Mouse (Mus musculus): Measurements from ENCODE around the gene Trpm5. TPM values are rescaled to one million over a fixed set of nuclear protein-coding genes. Genes with fewer than 3 reads are reported as not detected.

The Trpm5 gene
- total RNA-seq (2021) = 1 to 10 TPM in 1 of 2 experiments, under 1 TPM in 1; 0.99 to 1.0 TPM
- long read RNA-seq, experiment 1, partial matches to known transcripts = 0 of 1 reads
- long read RNA-seq, experiment 1, other reads (novel, unspliced or antisense) = 0 of 1 reads
- long read RNA-seq, experiment 2 = 0 reads

DNA sequence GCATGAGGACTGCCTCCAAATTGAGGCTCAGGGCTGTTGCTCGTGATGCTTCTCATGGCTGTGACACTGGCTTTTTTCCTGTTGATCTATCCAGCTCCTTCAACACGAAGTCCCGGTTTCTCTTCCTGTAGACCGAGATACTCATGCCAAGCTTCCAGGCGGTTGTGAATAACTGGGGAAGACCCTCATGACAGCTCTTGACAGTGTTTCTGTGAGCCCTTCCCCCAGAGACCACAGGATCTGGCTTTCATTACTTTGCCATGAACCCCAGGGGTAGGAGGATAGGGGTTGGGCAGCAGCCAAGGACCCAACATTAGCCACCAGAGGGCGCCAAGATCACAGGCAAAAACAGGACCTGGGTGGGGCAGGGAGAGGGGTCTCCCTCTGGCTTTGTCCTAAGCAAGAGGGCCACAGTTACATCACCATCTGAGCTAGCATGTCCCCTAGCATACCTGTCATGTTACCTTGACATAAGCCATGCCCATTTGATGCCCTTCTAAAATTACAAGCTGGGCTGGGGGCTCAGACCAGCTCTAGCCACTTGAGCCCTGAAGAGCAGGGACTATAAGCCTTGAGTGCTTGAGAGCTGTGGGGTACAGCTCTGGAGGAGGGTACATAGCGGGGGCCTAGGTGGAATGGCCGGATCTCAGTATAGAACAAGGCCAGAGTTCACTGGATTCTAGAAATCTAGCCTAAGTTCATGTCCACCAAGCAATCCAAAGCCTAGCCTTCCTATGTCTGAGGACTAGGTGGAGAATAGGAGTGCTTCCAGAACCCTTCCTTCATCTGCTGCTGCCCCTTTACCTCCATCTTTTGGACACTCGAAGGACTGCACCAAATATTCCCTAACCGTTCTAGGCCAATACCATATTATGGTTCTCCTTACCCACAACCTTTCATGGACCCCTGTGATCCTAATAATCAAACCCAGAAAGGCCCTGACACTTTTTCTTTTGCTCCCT lies at the start of gene Trpm5:
TSS of gene Trpm5 (minus strand) at position 51 of the 962 bp plus-strand sequence.
- peak; percentile 82 for DNase-seq

DNA sequence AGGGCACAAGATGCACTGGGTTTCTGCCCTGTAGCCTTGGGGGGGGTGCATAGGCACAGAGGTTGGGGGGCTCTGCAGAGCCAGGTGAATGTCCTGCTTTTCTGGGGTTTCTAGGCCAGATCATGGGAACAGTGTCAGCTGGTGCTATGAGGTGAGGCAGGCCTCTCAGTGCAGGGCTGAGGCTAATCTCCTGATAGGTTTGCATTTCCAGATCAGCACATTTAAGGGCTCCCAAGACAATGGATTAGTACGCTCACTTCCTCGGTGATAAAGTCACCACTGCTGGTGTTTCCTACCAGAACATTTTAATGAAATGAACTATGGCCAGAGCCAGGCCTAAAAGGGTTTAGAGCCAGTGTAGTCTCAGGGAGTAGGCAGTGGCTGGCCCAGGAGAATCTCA lies 48.2 kb upstream of the Trpm5 start:
- DNase-seq = no peak

DNA sequence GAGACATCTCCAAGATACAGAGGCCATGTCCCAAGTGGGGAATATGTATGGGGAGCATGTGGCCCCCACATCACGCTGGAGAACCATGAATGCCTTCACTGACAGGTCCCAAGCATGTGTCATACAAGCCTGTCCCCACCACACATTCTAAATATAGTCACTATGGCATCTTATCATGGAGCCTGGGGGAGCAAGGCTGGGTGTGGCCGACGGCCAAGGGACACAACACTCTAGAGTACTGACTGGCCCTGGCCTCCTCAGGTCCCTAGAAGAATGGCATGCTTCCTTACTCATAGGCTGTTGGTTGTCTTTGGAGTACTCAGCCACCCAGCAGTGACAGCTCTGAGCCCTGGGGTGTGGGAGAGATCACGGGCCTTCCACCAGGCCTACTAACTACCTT lies 45.5 kb upstream of the Trpm5 start:
- DNase-seq = no peak

DNA sequence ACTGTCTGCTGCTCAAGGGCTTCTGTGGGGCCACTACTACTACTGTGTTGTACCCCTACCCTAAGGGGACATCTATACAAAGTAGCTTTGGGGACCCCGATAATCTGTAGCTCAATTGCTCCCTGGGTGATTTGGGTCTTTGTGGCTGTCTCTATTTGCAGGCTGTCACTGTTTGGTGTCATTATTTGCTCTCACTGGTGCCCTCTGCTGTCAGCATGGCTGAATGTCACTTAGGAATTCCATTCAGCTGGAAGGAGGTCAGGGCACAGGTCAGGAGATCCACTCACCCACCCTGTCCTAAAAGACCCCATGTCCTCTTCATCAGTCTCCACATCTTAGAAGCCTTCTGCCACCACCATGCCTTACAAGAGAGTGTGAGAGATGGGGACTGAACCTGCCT lies 44.3 kb upstream of the Trpm5 start:
- DNase-seq = peak; percentile 80

DNA sequence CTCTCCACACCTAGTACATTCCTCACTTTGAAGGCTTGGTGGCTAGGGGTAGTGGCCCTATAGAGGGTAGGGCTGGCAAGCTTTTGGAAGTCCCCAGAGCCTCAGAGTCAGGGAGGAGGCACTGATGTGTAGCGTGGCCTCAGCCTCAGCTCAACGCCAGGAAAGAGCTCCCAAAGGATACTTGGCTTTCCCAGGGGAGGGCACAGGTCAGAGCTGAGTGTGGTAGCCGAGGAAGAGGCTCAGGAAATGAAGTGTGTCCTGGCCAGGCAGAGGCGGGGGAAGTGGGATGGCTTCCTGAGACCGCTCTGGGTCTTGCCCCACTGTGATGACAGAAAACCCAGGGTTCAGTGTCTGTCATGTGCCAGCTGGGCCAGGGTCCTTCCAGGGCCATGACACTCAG lies 42.1 kb upstream of the Trpm5 start:
- peak; percentile 72 for DNase-seq

DNA sequence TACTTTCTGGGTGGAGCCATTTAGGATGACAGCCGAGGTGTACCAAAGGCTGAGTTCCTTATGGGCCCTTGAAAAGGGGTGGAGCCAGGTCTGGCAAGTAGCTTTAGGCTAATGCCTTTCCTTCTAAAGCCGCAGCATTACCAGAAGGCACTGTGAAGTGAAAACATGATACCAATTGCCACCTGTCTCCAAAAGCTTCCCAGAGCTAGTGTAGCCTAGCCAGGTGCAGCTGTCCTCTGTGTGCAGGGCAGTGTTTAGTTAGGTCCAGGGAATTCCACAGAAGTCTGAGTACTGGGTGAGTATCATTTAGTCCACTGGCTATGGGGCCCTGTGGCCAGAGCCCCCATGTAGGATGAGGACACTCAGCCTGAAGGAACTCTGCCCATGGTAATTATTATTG lies 41.7 kb upstream of the Trpm5 start:
- no peak for DNase-seq

DNA sequence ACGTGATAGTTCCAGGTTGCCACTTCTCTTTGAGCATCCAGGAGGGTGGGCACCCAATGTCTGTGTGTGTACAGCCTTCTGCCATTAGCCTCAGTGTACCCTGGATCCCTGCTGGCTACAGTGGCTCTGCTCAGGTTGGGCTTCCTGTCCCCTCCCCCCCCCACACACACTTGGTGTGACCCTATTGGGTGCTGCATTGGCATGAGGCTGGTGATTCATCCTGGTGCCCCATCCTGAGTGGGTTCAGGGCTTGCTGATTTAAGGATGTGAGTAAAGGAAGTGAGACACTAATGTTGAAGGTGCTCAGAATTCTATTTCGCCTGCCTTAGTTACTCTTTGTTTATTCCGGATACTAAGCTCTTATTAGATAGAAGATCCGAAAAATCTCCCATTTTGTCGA lies 38.4 kb upstream of the Trpm5 start:
- DNase-seq = no peak

DNA sequence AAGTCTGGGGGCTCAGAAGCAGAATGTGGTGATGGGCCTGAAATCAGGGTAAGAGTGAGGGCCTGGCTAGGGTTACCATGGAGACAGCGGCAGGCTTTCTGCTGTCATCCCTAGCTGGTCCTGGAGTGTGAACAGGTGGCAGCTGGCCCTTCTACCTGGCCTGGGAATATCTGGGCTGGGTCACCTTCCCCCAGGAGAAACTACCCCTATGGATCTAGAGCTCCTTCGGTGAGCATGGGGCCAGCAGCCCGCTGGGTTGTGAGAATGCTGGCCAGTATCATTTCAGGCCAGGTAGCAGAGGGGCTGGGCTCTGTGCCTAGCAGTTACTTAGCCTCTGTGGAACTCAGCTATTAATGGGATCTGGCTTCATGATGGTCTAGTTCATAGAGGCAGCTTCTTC lies 30.5 kb upstream of the Trpm5 start:
- no peak for DNase-seq

DNA sequence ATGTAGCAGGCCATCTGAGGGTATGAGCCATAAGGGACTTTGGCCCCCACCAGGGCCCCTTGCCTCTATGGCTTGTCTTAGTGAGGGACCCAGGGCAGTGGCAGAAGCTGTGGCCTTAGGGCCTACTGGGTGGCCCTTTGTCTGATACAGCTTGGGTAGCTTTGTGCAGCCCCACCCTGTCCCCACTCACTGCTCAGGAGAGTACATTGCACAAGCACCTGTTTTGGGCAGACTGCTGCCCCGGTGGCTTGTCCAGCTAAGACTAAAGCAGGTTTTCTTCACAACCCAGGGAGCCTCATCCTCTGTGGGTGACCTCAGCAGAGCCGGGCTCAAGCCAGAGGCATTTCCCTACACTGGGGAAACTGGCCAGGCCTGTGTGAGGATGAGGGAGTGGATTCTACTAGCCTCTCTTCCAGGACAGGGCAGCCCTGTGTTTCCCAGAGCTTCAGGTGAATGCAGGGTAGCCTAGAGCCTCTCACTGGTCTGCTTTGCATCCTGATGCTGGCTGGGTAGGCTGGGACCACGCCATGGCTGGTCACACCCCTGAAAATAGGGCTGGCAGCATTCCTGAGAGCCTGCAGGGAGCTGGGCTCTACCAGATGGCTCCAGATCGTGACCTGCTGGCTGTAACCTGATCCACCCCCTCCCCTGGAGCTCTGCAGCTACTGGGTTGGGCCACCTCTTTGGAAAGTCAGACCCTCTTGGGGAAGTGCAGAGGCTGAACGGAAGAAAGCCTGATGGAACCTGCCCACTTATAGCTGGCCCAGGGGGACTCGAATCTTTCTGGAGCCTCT lies 29.6 kb upstream of the Trpm5 start:
- no peak for DNase-seq

DNA sequence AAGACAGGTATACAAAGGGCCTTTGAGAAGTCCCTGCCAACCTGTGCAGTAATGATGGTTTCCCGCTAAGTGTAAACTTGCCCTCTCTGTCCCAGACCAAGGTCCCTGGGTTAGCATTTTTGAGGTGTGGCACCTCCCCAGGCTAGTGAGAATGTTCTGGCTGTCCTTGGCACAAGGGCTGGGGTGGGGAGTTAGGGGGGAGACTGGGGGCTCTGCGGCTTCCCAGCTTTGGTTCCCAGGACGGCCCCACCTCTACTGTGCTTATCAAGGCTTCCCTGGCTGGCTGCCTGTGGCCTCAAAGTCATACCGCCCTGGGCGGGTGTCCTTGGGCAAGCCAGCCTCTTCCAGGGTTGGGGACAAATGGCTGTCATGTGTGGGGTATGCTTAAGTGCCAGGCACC lies 27.7 kb upstream of the Trpm5 start:
- DNase-seq = peak; percentile 80

DNA sequence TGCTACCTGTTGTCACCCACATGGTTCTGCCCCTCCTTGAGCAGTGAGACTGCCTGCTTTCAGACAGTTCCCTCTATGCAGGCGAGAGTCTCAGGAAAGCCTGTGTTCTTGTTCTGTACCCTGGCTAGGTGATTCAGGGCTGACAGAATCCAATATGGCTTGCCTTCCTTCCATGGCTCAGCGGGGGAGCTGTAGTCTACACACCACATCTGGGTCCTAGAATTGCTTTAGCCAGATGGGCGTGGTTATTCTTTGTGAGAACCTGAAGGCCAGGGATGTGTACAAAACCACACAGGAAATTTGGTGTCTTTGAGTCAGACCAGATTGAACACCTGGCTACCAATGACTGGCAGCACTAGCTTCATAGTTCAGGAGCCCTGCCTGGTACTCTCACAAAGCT lies 25.4 kb upstream of the Trpm5 start:
- no peak for DNase-seq

DNA sequence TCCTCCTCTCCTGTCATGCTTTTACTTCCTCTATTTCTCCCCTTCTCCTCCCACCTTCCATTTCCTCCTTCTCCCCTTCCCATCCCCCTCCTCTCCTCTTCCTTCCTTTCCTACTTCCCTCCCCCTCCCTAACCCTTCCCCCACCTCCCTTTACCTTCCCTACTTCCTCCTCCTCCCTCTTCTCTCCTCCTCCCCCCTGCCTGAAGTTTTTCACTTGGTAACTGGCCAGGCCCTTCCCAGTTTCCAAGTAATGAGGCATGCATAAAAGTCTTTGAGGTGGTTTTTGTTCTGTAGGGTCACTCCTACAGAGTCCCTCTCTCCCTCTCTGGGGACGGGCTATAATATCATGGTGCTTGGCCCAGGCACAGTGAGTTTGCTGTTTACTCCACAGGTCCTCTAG lies 25.0 kb upstream of the Trpm5 start:
- DNase-seq = no peak

DNA sequence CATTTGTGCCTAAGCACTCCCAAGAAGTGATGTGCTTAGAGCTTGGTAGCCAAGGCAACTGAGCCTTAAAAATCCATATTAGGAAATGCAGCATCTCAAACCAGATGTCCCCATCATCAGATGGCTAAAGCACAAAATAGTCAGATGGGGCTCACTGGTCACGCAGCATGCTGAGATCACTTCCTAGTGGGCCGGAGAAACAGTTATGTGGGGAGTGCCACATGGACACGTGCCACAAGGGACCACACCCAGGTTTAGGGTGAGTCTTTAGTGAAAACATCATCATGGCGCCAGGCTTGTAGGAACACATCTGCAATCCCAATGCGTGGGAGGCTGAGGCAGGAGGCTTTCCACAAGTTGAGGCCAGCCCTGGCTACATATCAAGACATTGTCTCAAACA lies 22.1 kb upstream of the Trpm5 start:
- DNase-seq = no peak

DNA sequence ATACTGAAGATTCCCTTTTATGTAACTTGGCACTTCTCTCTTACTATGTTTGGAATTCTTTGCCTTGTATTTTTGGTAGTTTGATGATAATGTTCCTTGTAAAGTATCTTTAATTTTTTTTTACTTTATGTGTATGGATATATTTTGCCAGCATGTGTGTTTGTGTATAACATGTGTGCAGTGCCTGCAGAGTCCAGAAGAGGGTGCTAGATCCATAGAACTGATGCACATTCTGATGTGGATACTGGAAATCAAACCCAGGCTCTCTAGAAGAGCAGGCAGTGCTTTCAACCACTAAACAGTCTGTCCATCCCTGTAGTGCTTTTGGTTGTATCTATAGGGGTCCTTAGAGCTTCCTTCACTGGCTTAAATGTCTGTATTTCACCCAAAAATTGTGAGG lies 20.3 kb upstream of the Trpm5 start:
- no peak for DNase-seq

DNA sequence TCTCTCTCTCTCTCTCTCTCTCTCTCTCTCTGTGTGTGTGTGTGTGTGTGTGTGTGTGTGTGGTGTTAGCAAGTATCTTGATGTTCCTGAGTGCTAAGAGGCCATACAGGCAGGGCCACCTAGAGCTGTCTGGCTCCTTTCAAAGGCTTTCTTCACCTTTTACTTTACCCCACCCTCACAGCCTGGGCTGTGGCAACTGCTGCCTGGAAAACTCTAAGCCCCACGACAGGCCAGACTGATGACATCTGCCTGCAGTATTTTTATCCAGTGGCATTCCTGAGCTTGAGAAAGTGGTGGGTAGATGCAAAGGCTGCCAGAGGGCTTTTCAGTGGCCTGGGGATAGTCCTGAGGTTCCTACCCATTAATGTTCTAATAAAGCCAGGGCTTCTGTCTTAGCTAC lies 18.0 kb upstream of the Trpm5 start:
- DNase-seq = no peak

DNA sequence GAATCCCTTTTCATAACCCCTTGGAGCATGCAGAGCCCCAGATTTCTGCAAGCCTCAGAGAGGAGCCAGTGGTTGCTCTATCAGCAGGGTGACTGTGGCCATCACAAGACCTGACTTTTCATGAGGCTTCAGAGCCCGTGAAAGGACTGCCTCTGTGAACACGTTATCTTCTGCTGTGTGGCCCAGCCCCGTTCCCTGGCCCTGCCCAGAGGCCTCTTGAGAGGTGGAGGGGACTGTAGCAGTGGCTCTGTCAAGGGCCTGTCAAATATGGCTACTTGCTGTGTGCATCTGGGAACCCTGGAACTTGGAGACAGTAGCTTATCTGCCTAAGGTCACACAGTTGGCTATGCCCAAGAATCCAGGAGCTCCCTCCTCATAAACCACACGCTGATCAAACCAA lies 17.3 kb upstream of the Trpm5 start:
- DNase-seq = no peak

DNA sequence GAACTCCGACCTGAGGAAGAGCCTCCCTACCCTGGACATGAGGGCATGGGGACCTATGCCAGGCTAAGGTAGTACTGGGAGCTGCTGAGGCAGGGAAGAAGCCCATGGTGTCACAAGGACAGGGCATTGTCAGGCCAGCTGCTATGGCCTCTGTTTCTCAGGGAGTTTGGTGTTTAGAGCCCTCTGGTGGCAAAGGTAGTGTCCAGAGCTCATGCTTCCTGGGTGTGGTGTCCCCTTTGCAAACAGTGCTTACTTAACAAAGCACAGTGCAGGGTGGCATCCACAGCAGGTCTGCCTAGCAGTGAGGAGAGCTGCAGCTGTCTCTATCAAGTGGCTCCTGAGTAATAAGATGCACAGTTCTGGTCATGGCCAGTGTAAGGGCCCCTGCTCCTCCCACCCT lies 16.4 kb upstream of the Trpm5 start:
- DNase-seq = no peak

DNA sequence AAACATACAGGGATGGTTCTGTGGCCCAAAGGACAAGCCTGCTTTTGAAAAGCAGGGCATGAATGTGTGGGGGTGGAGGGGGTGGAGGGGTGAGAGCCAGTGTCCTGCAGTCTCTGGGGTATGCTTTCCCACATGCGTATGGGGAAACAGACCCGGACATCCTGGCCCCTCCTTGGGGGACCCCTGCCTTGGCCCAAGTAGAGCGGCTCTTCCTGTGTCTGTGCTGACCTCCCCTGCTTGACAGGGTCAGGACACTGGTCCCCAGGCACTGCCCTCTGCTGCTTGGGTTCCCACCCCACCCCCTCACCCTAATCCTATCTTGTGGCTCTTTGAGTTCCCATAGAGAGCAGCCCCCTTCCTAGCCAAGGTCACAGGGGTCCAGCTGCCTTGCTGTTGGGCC lies 15.3 kb upstream of the Trpm5 start:
- DNase-seq = no peak

DNA sequence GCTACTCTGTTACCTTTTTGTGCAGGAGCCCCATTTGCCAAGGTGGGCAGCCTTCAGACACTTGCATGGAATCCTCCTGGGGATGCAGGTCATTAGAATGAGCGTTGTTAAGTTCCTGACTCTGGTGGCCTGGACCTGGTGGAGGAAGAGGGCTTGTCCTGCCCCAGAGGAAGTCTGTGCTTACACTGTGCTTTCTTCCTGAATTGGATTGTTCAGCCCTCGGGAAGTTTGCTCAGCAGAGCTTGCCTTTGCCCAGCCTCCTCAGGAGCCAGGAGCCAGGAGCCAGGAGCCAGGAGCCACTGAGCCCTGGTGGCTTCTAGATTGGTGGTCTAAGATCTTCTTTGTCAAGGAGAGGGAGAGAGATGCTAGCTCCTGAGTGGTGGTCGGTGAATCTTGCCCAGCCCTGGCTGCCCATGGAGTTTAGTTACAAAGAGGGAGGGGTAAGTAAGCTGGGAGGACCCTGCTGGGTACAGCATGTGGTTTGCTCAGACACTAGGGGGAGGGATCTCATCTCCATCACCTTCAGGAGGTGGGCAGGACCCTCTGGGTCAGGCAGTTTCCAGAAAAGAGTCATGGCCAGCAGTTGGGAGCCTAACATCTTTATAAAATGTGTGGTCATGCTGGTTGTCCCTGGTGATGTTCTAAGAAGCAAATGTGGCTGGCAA lies 14.7 kb upstream of the Trpm5 start:
- DNase-seq = no peak

DNA sequence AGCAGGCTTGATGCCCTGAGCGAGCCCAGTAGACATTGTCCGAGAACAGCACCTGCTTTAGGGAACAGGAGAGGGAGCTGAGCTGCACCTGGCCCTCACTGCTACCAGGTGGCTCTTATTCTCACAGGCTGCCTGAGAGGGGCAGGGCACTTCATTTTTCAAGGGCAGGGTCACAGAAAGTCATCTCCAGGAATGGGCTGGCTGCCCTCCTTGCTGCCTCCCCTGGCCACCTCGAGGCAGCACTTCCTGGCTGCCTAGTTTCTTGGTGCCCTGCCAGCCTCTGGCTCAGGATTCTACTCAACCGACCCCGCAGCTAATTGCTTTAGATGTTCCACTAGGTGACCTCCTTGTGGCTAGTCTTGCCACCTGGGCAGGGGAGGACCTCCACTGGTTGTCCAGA lies 13.8 kb upstream of the Trpm5 start:
- DNase-seq = peak; percentile 39

DNA sequence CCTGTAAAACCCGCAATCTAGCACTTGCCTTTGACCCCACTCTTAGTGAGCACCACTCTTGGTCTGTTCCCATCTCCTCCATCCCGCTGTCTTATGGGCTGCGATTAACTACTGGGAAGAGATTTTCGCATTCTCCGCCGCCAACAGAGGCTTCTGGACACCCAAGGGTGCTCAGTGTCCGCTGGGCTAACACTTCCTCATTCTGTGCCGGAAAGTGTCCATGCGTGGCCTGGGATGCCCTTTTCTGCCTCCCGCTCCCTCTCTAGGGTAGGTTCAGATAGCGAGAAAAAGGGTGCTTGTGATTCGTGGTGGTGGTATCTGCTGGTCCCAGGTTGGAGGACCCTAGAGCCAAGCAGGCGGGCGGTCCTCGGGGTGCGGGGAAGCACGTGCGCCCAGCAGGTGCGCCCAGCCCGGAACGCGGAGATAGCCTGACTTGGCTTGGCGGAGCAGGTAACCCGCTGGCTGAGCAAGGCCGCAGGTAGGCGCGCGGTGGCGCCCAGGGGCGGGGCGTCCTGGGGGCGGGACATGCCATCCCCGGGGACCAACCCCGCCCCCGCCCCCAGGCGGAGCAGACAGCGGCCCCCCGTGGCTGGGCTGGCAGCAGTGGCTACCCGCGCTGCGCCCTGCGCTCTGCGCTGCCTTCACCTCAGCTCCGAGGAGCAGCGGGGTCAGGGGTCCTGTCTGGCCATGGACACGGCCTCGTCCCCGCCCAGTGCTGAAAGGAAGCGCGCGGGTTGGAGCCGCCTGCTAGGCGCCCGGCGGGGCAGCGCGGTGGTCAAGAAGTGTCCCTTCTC lies 12.4 kb upstream of the Trpm5 start:
- DNase-seq = peak; percentile 58

DNA sequence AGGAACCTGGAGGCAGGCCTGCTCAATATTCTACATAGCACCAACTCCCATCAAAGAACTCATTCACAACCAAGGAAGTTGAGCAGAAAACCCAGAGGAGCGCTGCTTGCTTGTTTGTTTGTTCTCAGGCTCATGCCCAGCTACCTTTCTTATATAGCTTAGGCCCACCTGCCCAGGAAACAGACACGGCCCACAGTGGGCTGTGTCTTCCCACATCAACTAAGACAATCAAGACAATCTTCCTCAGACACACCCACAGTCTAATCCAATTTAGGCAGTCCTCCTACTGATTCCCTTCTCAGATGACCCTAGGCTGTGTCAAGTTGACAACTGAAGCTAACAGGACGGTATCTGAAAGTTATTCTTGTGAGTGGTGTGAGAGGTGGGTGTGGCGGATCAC lies 11.6 kb upstream of the Trpm5 start, which contains the start of gene Kcnq1:
TSS of gene Kcnq1 (plus strand) at position 301 of the 400 bp plus-strand sequence.
- DNase-seq = no peak

All from adrenal gland, postnatal 10 days (tissue).